Mouse (Mus musculus): ENCODE results near the gene Mtmr4. TPM values are rescaled to one million over a fixed set of nuclear protein-coding genes. Genes with fewer than 3 reads are reported as not detected.
A peak's percentile ranks its signal among the peaks of the same experiment; 100 is the strongest.

Gene Mtmr4
- polyA plus RNA-seq, 1 experiment from 2014 or later, result 19.8 TPM

DNA sequence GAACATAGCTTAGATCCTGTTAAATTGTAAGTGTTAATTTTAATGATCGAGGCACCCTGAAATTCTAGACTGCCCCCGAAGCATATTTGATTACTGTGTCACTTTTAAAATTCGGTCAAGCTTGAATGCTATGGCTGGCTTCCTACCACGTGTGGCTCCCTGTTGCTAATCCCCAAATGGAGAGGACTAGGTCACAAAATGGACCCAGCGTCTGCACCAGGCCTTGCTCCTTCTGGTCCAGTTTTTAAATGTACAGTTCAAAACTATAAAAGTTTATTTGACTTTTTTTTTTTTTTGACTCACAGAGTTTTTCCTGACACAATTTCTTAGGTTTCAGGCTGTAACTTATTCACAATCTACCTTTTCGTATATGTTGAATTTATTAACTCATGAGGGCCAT is 73.3 kb downstream of the Mtmr4 start:
- Histone ChIP-seq H3K4me3 (replicated peaks; ENCODE audit: low read depth, low read length) (no peak overlapping the region), H3K27me3 (ENCODE audit: insufficient read depth, low read length) (no peaks in the 10 kb centered on the region), H3K27ac (no peak overlapping the region), H3K4me2 (ENCODE audit: low read length) (peak overlapping the region; percentile 34), H3K9me3 (replicated peaks; ENCODE audit: low read length) (no peaks in the 10 kb centered on the region), H3K36me3 (ENCODE audit: insufficient read depth, low read length) (no peaks in the 10 kb centered on the region), H3K9ac (ENCODE audit: low read depth, low read length) (no peak overlapping the region), H3K4me1 (replicated peaks; ENCODE audit: insufficient read depth, low read length) (no peaks in the 10 kb centered on the region)
- TF ChIP-seq CTCF (IDR thresholded peaks at IDR 0.05; ENCODE audit: low read depth), result no peak
- ATAC-seq (replicated peaks; ENCODE audit: low FRiP score, low read depth) (no peak), DNase-seq (ENCODE audit: low spot score) (peak; percentile 27)
- 58% methylated on average over 6 of the region's 6 CpGs for WGBS

DNA sequence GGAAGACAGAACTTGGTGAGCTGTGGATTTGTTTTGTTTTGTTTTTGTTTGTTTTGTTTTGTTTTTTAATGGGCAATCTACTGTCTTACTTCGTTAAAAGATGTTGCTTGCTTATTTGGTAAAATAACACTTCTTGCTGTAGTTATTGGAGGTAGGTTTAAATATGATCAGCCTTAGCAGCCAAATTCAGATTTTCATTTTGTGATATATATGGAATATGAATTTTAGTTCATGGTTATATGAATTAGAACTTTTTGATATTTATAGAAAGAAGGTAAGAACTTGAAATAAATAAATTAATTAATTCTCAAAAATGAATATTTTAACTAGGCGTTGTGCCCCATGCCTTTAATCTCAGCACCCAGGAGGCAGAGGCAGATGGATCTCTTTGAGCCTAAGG is 73.7 kb downstream of the Mtmr4 start:
- TF ChIP-seq CTCF (IDR thresholded peaks at IDR 0.05; ENCODE audit: low read depth), result no peak
- WGBS, result 67% methylated on average over 2 of the region's 2 CpGs

More for the DNA sequence above, 73.7 kb downstream of the Mtmr4 start:
- Histone ChIP-seq H3K27me3 (ENCODE audit: insufficient read depth, low read length) (no peaks in the 10 kb centered on the region), H3K9ac (ENCODE audit: low read depth, low read length) (no peak overlapping the region), H3K36me3 (ENCODE audit: insufficient read depth, low read length) (no peaks in the 10 kb centered on the region), H3K4me2 (ENCODE audit: low read length) (peak overlapping the region; percentile 34), H3K4me1 (replicated peaks; ENCODE audit: insufficient read depth, low read length) (no peaks in the 10 kb centered on the region), H3K9me3 (replicated peaks; ENCODE audit: low read length) (no peaks in the 10 kb centered on the region), H3K4me3 (replicated peaks; ENCODE audit: low read depth, low read length) (no peak overlapping the region), H3K27ac (no peak overlapping the region)
- no peak for DNase-seq (ENCODE audit: low spot score)
- ATAC-seq (replicated peaks; ENCODE audit: low FRiP score, low read depth), result no peak

Other genes starting within 250 kb of the Mtmr4 start
- gene Ppm1e, start 233.1 kb upstream of the Mtmr4 start, polyA plus RNA-seq (2015; fragmentation: Nextera tagmentation; extraction: Ambion mirVana), result 2.1 and 2.3 TPM in 2 replicates
- 3.5 and 4.7 TPM in 2 replicates for gene Rad51c, start 187.2 kb upstream of the Mtmr4 start, polyA plus RNA-seq (2015; fragmentation: Nextera tagmentation; extraction: Ambion mirVana)
- gene Tex14, start 187.1 kb upstream of the Mtmr4 start, polyA plus RNA-seq (2015; fragmentation: Nextera tagmentation; extraction: Ambion mirVana), result 0.55 and 0.57 TPM in 2 replicates
- not detected in 2 replicates for gene Gm11492, start 25.5 kb upstream of the Mtmr4 start, polyA plus RNA-seq (2015; fragmentation: Nextera tagmentation; extraction: Ambion mirVana)
- gene Sept4, start 23.3 kb upstream of the Mtmr4 start, polyA plus RNA-seq (2015; fragmentation: Nextera tagmentation; extraction: Ambion mirVana), result 146 TPM in 2 replicates
- 0.11 and 0.16 TPM in 2 replicates for gene Hsf5, start 25.0 kb downstream of the Mtmr4 start, polyA plus RNA-seq (2015; fragmentation: Nextera tagmentation; extraction: Ambion mirVana)
- 5.5 and 6.2 TPM in 2 replicates for gene Rnf43, start 70.6 kb downstream of the Mtmr4 start, polyA plus RNA-seq (2015; fragmentation: Nextera tagmentation; extraction: Ambion mirVana)
- 165 and 171 TPM in 2 replicates for gene Supt4a, start 145.4 kb downstream of the Mtmr4 start, polyA plus RNA-seq (2015; fragmentation: Nextera tagmentation; extraction: Ambion mirVana)
- gene Tspoap1, start 168.4 kb downstream of the Mtmr4 start, polyA plus RNA-seq (2015; fragmentation: Nextera tagmentation; extraction: Ambion mirVana), result 1.9 and 2.5 TPM in 2 replicates
- 0.12 and 0.52 TPM in 2 replicates for gene Mpo, start 201.4 kb downstream of the Mtmr4 start, polyA plus RNA-seq (2015; fragmentation: Nextera tagmentation; extraction: Ambion mirVana)
- gene Lpo, start 236.1 kb downstream of the Mtmr4 start, polyA plus RNA-seq (2015; fragmentation: Nextera tagmentation; extraction: Ambion mirVana), result 1.0 and 2.0 TPM in 2 replicates